In the genomic region with DNA sequence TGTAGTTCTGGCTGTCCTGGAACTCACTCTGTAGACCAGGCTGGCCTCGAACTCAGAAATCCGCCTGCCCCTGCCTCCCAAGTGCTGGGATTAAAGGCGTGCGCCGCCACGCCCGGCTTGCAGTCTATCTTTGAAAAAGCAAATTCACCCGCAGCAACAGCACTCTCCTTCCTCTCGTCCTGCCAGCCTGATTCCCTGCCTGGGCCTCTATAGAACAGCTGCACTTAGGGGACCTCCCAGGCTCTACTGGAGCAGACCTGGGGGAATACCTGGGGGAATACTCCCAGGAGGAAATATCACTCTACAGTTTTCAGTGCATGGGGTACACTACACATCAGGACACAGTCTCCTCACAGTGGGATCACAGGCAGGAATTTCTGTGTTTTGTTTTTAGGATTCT, we compare ENCODE assay signal across 18 mouse cellular contexts. TPM values are rescaled to one million over a fixed set of nuclear protein-coding genes. Genes with fewer than 3 reads are reported as not detected.
DNase-seq lines count a peak whose midpoint lies in the region; TF ChIP-seq lines count a peak whose summit lies in the region.
"Had no signal": no experiment of that assay in that cellular context is flagged by ENCODE, and none has a peak within 500 bp of the region (broad histone marks: within the 10 kb centered on the region; RNA-seq: fewer than 3 reads in every experiment).

No protein-coding gene starts in this region.

- TF ChIP-seq EP300 in MEL (IDR thresholded peaks at IDR 0.05; ENCODE audit: low read depth in 1 of 2, low read length in 2 of 2): no peak

- H3K36me3 ChIP-seq in MEL (ENCODE audit: control insufficient read depth in 1 of 2, insufficient read depth in 2 of 2, low read length in 2 of 2): peaks cover 0 to 39% of the 10 kb centered on the region in 2 experiments; a peak in 2 of 4 replicates
- H3K36me3 ChIP-seq: embryonic facial prominence, embryonic 13.5 days; forebrain, embryonic 12.5 days; forebrain, embryonic 15.5 days; heart, embryonic 10.5 days; hindbrain, embryonic 13.5 days had no signal

- H3K27ac ChIP-seq in MEL (ENCODE audit: control insufficient read depth, low read depth, low read length): peak overlapping the region; percentile 99
- H3K27ac ChIP-seq: embryonic facial prominence, embryonic 10.5 days; embryonic facial prominence, embryonic 13.5 days; forebrain, embryonic 12.5 days; forebrain, embryonic 15.5 days; heart, adult 2 months; heart, embryonic 10.5 days; hindbrain, embryonic 10.5 days; hindbrain, embryonic 13.5 days; hindbrain, postnatal 0 days had no signal

- no peak for TF ChIP-seq RAD21 in MEL (IDR thresholded peaks at IDR 0.05; ENCODE audit: low read depth, low read length)

- no peak for TF ChIP-seq POLR2A in MEL (IDR thresholded peaks at IDR 0.05; ENCODE audit: control insufficient read depth in 1 of 2, insufficient read depth in 1 of 2, low read depth in 1 of 2, low read length in 2 of 2, poor library complexity in 1 of 2)

- peaks cover 13 to 51% of the 10 kb centered on the region in 2 experiments for H3K4me1 ChIP-seq in MEL (ENCODE audit: control insufficient read depth in 1 of 2, insufficient read depth in 2 of 2, low read length in 2 of 2)

- TF ChIP-seq CTCF in MEL (IDR thresholded peaks at IDR 0.05 in 2 of 3, conservative IDR thresholded peaks at IDR 0.05 in 1 of 3; ENCODE audit: control insufficient read depth in 1 of 3, insufficient read depth in 1 of 3, low read depth in 2 of 3, low read length in 3 of 3, poor library complexity in 1 of 3, severe bottlenecking in 1 of 3): no peak

- peak; percentile 18 for DNase-seq in cerebellum, adult 9-11 months
- DNase-seq in cerebellum, postnatal 25 days: no peak
- peak; percentile 1 for DNase-seq in ovary, postnatal 36 days (ENCODE audit: low spot score)
- no peak for DNase-seq in ovary, adult 18-20 months (ENCODE audit: low spot score)
- DNase-seq in A20 (ENCODE audit: low read depth, low spot score): peak; percentile 82
- DNase-seq in MEL (ENCODE audit: low read depth, low spot score): peak; percentile 67
- DNase-seq in kidney, postnatal 4 days: no peak
- no peak for DNase-seq in layer of hippocampus, adult 18-20 months (ENCODE audit: low spot score in 2 of 2)

- peaks cover 4% of the 10 kb centered on the region; the same call in 1 of the 2 replicates for H3K79me2 ChIP-seq in MEL (ENCODE audit: control insufficient read depth, insufficient read depth, low read length, poor library complexity)

- H3K4me3 ChIP-seq in MEL (ENCODE audit: control insufficient read depth in 1 of 2, insufficient read depth in 1 of 2, low read depth in 2 of 2, low read length in 2 of 2): peak overlapping the region in 1 of 2 experiments; percentile 5; a peak in 1 of 4 replicates
- H3K4me3 ChIP-seq: embryonic facial prominence, embryonic 10.5 days; embryonic facial prominence, embryonic 13.5 days; erythroblast, embryonic 14.5 days; forebrain, embryonic 12.5 days; forebrain, embryonic 15.5 days; heart, adult 2 months; heart, embryonic 10.5 days; hindbrain, embryonic 10.5 days; hindbrain, embryonic 13.5 days had no signal

- peak overlapping the region; percentile 95 for H3K9ac ChIP-seq in MEL (ENCODE audit: control insufficient read depth, low read depth, low read length, poor library complexity, severe bottlenecking)
- H3K9ac ChIP-seq: embryonic facial prominence, embryonic 13.5 days; forebrain, embryonic 12.5 days; forebrain, embryonic 15.5 days; hindbrain, embryonic 13.5 days had no signal

- H3K9me3 ChIP-seq in MEL (replicated peaks; ENCODE audit: insufficient read depth, low read length): no peaks in the 10 kb centered on the region
- H3K9me3 ChIP-seq: embryonic facial prominence, embryonic 10.5 days; embryonic facial prominence, embryonic 13.5 days; forebrain, embryonic 12.5 days; forebrain, embryonic 15.5 days; heart, embryonic 10.5 days; hindbrain, embryonic 10.5 days; hindbrain, embryonic 13.5 days had no signal

- no peaks in the 10 kb centered on the region for H3K27me3 ChIP-seq in MEL (ENCODE audit: control insufficient read depth in 1 of 2, insufficient read depth in 2 of 2, low read length in 2 of 2)
- H3K27me3 ChIP-seq: forebrain, embryonic 15.5 days had no signal

TF ChIP-seq in MEL, 35 proteins besides CTCF, POLR2A, EP300 and RAD21:
- TF ChIP-seq NRF1 (IDR thresholded peaks at IDR 0.05; ENCODE audit: insufficient read depth, low read depth, low read length, poor library complexity, severe bottlenecking): no peak
- no peak for TF ChIP-seq SIN3A (IDR thresholded peaks at IDR 0.05; ENCODE audit: low read length)
- TF ChIP-seq BHLHE40 (IDR thresholded peaks at IDR 0.05; ENCODE audit: borderline replicate concordance, low read depth, low read length): no peak
- TF ChIP-seq GATA1 (IDR thresholded peaks at IDR 0.05; ENCODE audit: low read depth, low read length): no peak
- TF ChIP-seq MEF2A (IDR thresholded peaks at IDR 0.05; ENCODE audit: extremely low read depth, insufficient replicate concordance, low read depth, low read length, poor library complexity, severe bottlenecking): no peak
- no peak for TF ChIP-seq CHD2 (IDR thresholded peaks at IDR 0.05; ENCODE audit: low read length)
- TF ChIP-seq UBTF (IDR thresholded peaks at IDR 0.05; ENCODE audit: borderline replicate concordance, insufficient read depth, low read depth, low read length): no peak
- TF ChIP-seq ETS1 (IDR thresholded peaks at IDR 0.05; ENCODE audit: low read depth, low read length): no peak
- no peak for TF ChIP-seq RCOR1 (IDR thresholded peaks at IDR 0.05; ENCODE audit: low read depth, low read length)
- no peak; the same call in 1 of the 2 replicates for TF ChIP-seq ZNF384 (IDR thresholded peaks at IDR 0.05; ENCODE audit: low read depth, low read length)
- no peak for TF ChIP-seq HCFC1 (IDR thresholded peaks at IDR 0.05; ENCODE audit: low read depth, low read length)
- no peak for TF ChIP-seq KAT2A (conservative IDR thresholded peaks at IDR 0.05; ENCODE audit: low read depth, low read length)
- TF ChIP-seq TBP (IDR thresholded peaks at IDR 0.05; ENCODE audit: low read depth, low read length): no peak

RNA-seq across cellular contexts. Expression of gene Klhdc4, which starts 19.9 kb away (rescaled TPM):
- 49.8 and 53.7 TPM in 2 replicates for total RNA-seq in MEL (2012; rRNA removed)
- polyA plus RNA-seq in MEL (2012; ENCODE audit: insufficient read depth in 1 of 2, insufficient read length in 2 of 2, low read depth in 1 of 2, low replicate concordance in 2 of 2, missing spikeins in 1 of 2): 10 to 100 TPM in 1 of 2 experiments, not detected in 1; 65.2 TPM
- 10 to 100 TPM; 27.0 to 27.9 TPM for total RNA-seq in layer of hippocampus, adult 18-20 months (2021)

RNA-seq across cellular contexts. Expression of gene Slc7a5, which starts 58.2 kb away (rescaled TPM):
- total RNA-seq in MEL (2012; rRNA removed): 108 and 164 TPM in 2 replicates
- polyA plus RNA-seq in MEL (2012; ENCODE audit: insufficient read depth in 1 of 2, insufficient read length in 2 of 2, low read depth in 1 of 2, low replicate concordance in 2 of 2, missing spikeins in 1 of 2): 100 to 1,000 TPM in 1 of 2 experiments, 10 to 100 TPM in 1; 55.0 to 263 TPM
- 10 to 100 TPM; 52.8 to 55.7 TPM for total RNA-seq in layer of hippocampus, adult 18-20 months (2021)

Comparison
In these comparisons a context has a peak if more than half of its experiments do, and no peak if none do; other contexts are left out.
1. DNase-seq: peak in cerebellum, adult 9-11 months (single experiment), ovary, postnatal 36 days (single experiment), A20 (single experiment) and MEL (single experiment); none in cerebellum, postnatal 25 days (0 of 2), ovary, adult 18-20 months (single experiment), kidney, postnatal 4 days (0 of 2) and layer of hippocampus, adult 18-20 months (0 of 2).